Mouse (Mus musculus) MEL (cell line): ENCODE results near the gene Txnrd1. TPM values are rescaled to one million over a fixed set of nuclear protein-coding genes. Genes with fewer than 3 reads are reported as not detected.

Experiments used
- DNase-seq: peaks from one replicate; pipeline ENCODE4 v3.0.0; 2011; ENCODE audit warnings: low read depth, low spot score
- H3K27ac ChIP-seq: 2 replicates; pipeline ENCODE4 v1.5.1; 2012; ENCODE audit warnings: low read depth, mild to moderate bottlenecking, control low read depth, low read length, moderate library complexity; ENCODE audit not compliant: control insufficient read depth
- H3K27me3 ChIP-seq, 2 experiments: fragments of 150-350 bp in 1 of 2; sonication (generic) in 1 of 2; 2 replicates each; pipeline ENCODE4 v1.6.1; 2012; ENCODE audit warnings: low read length in 2 of 2, mild to moderate bottlenecking in 2 of 2, improper control_type of control experiment in 1 of 2, moderate library complexity in 1 of 2; ENCODE audit not compliant: insufficient read depth in 2 of 2, control insufficient read depth in 1 of 2
- H3K36me3 ChIP-seq, 2 experiments: 2 replicates each; pipeline ENCODE4 v1.6.1; 2012 to 2014; ENCODE audit warnings: low read length in 2 of 2, improper control_type of control experiment in 1 of 2, inconsistent platforms in 1 of 2, mild to moderate bottlenecking in 1 of 2; ENCODE audit not compliant: insufficient read depth in 2 of 2, control insufficient read depth in 1 of 2
- H3K4me1 ChIP-seq, 2 experiments: fragments of 150-350 bp in 1 of 2; sonication (generic) in 1 of 2; 2 replicates each; pipeline ENCODE4 v1.6.1; 2012; ENCODE audit warnings: low read length in 2 of 2, improper control_type of control experiment in 1 of 2, mild to moderate bottlenecking in 1 of 2; ENCODE audit not compliant: insufficient read depth in 2 of 2, control insufficient read depth in 1 of 2
- H3K4me3 ChIP-seq, 2 experiments: fragments of 150-350 bp in 1 of 2; sonication (generic) in 1 of 2; 2 replicates each; pipeline ENCODE4 v1.5.1; 2012; ENCODE audit warnings: low read depth in 2 of 2, low read length in 2 of 2, mild to moderate bottlenecking in 2 of 2, moderate library complexity in 2 of 2, control low read depth in 1 of 2, improper control_type of control experiment in 1 of 2; ENCODE audit not compliant: control insufficient read depth in 1 of 2, insufficient read depth in 1 of 2
- H3K79me2 ChIP-seq: 2 replicates; pipeline ENCODE4 v1.6.1; 2012; ENCODE audit warnings: mild to moderate bottlenecking, low read length, moderate library complexity; ENCODE audit not compliant: control insufficient read depth, poor library complexity, insufficient read depth
- H3K9ac ChIP-seq: 2 replicates; pipeline ENCODE4 v1.6.1; 2012; ENCODE audit warnings: low read depth, mild to moderate bottlenecking, control low read depth, low read length, moderate library complexity; ENCODE audit not compliant: control insufficient read depth, poor library complexity, severe bottlenecking
- H3K9me3 ChIP-seq: fragments of 150-350 bp; sonication (generic); replicated peaks from 2 replicates; pipeline ENCODE4 v1.6.1; 2012; ENCODE audit warnings: mild to moderate bottlenecking, low read length, improper control_type of control experiment, moderate library complexity; ENCODE audit not compliant: insufficient read depth
- BHLHE40 ChIP-seq: IDR thresholded peaks from 2 replicates; pipeline ENCODE4 v1.6.1; 2012; ENCODE audit warnings: low read depth, mild to moderate bottlenecking, inconsistent platforms, low read length, improper control_type of control experiment, borderline replicate concordance
- CHD1 ChIP-seq: IDR thresholded peaks from 2 replicates; pipeline ENCODE4 v1.6.1; 2012; ENCODE audit warnings: low read depth, mild to moderate bottlenecking, inconsistent platforms, low read length, improper control_type of control experiment
- CTCF ChIP-seq, 3 experiments: IDR thresholded peaks in 2 of 3; conservative IDR thresholded peaks in 1 of 3; 2 replicates each; pipeline ENCODE4 v1.5.1; 2011 to 2012; ENCODE audit warnings: low read length in 3 of 3, low read depth in 2 of 3, mild to moderate bottlenecking in 2 of 3, improper control_type of control experiment in 1 of 3, inconsistent platforms in 1 of 3, mixed read lengths in 1 of 3, moderate library complexity in 1 of 3; ENCODE audit not compliant: control insufficient read depth in 1 of 3, insufficient read depth in 1 of 3, poor library complexity in 1 of 3, severe bottlenecking in 1 of 3
- ELF1 ChIP-seq: IDR thresholded peaks from 2 replicates; pipeline ENCODE4 v1.6.1; 2014; ENCODE audit warnings: low read depth, mild to moderate bottlenecking, inconsistent platforms, low read length, improper control_type of control experiment, moderate library complexity
- ETS1 ChIP-seq: IDR thresholded peaks from 2 replicates; pipeline ENCODE4 v1.6.1; 2012; ENCODE audit warnings: low read depth, mild to moderate bottlenecking, inconsistent platforms, low read length, improper control_type of control experiment, moderate library complexity
- GATA1 ChIP-seq: IDR thresholded peaks from 2 replicates; pipeline ENCODE4 v1.6.1; 2011; ENCODE audit warnings: low read depth, low read length, improper control_type of control experiment
- JUND ChIP-seq: IDR thresholded peaks from 2 replicates; pipeline ENCODE4 v1.6.1; 2011; ENCODE audit warnings: low read depth, mild to moderate bottlenecking, improper control_type of control experiment, low read length
- MAFK ChIP-seq: IDR thresholded peaks from 2 replicates; pipeline ENCODE4 v1.6.1; 2011; ENCODE audit warnings: low read depth, mild to moderate bottlenecking, low read length, improper control_type of control experiment, borderline replicate concordance
- MAZ ChIP-seq: IDR thresholded peaks from 2 replicates; pipeline ENCODE4 v1.6.1; 2012; ENCODE audit warnings: low read depth, mild to moderate bottlenecking, inconsistent platforms, low read length, improper control_type of control experiment
- MXI1 ChIP-seq: IDR thresholded peaks from 2 replicates; pipeline ENCODE4 v1.6.1; 2011; ENCODE audit warnings: mild to moderate bottlenecking, low read depth, low read length, improper control_type of control experiment
- MYC ChIP-seq: IDR thresholded peaks from 2 replicates; pipeline ENCODE4 v1.6.1; 2011; ENCODE audit warnings: low read depth, mild to moderate bottlenecking, low read length, improper control_type of control experiment, moderate library complexity
- NRF1 ChIP-seq: IDR thresholded peaks from 2 replicates; pipeline ENCODE4 v1.6.1; 2014; ENCODE audit warnings: low read depth, mild to moderate bottlenecking, inconsistent platforms, low read length, improper control_type of control experiment, moderate library complexity; ENCODE audit not compliant: poor library complexity, insufficient read depth, severe bottlenecking
- POLR2AphosphoS2 ChIP-seq: IDR thresholded peaks from 2 replicates; pipeline ENCODE4 v1.6.1; 2011; ENCODE audit warnings: low read length, improper control_type of control experiment
- POLR2AphosphoS5 ChIP-seq: IDR thresholded peaks from 2 replicates; pipeline ENCODE4 v1.6.1; 2012; ENCODE audit warnings: low read depth, borderline replicate concordance, mild to moderate bottlenecking, inconsistent platforms, low read length, moderate library complexity, mixed read lengths
- RAD21 ChIP-seq: IDR thresholded peaks from 2 replicates; pipeline ENCODE4 v1.6.1; 2011; ENCODE audit warnings: mild to moderate bottlenecking, low read depth, low read length, improper control_type of control experiment
- RCOR1 ChIP-seq: IDR thresholded peaks from 2 replicates; pipeline ENCODE4 v1.6.1; 2012; ENCODE audit warnings: low read depth, mild to moderate bottlenecking, inconsistent platforms, low read length, improper control_type of control experiment
- SIN3A ChIP-seq: IDR thresholded peaks from 2 replicates; pipeline ENCODE4 v1.6.1; 2012; ENCODE audit warnings: low read length, improper control_type of control experiment, inconsistent platforms
- SMC3 ChIP-seq: IDR thresholded peaks from 2 replicates; pipeline ENCODE4 v1.6.1; 2011; ENCODE audit warnings: low read depth, low read length, improper control_type of control experiment
- TAL1 ChIP-seq: IDR thresholded peaks from 2 replicates; pipeline ENCODE4 v1.6.1; 2012; ENCODE audit warnings: mild to moderate bottlenecking, inconsistent platforms, low read length, moderate library complexity, mixed read lengths
- TBP ChIP-seq: IDR thresholded peaks from 2 replicates; pipeline ENCODE4 v1.8.0; 2011; ENCODE audit warnings: low read depth, low read length, improper control_type of control experiment
- TCF12 ChIP-seq: IDR thresholded peaks from 2 replicates; pipeline ENCODE4 v1.6.1; 2014; ENCODE audit warnings: low read depth, mild to moderate bottlenecking, inconsistent platforms, low read length, improper control_type of control experiment, moderate library complexity
- ZC3H11A ChIP-seq: IDR thresholded peaks from 2 replicates; pipeline ENCODE4 v1.6.1; 2012; ENCODE audit warnings: low read depth, mild to moderate bottlenecking, inconsistent platforms, low read length, improper control_type of control experiment
- ZKSCAN1 ChIP-seq: IDR thresholded peaks from 2 replicates; pipeline ENCODE4 v1.6.1; 2012; ENCODE audit warnings: low read depth, mild to moderate bottlenecking, inconsistent platforms, low read length, improper control_type of control experiment, moderate library complexity
- ZNF384 ChIP-seq: IDR thresholded peaks from 2 replicates; pipeline ENCODE4 v1.6.1; 2012; ENCODE audit warnings: low read depth, mild to moderate bottlenecking, inconsistent platforms, low read length, improper control_type of control experiment
- polyA plus RNA-seq, 2 experiments: library from polyadenylated mRNA; stranded (reverse) in 1 of 2; unstranded in 1 of 2; fragments of >175 nt in 1 of 2; fragments of >200 nt in 1 of 2; gene quantifications; 2 replicates each; pipeline versions ENCODE4 v1.2.1 to v1.2.4; 2012; ENCODE audit warnings: low replicate concordance in 2 of 2, low read depth in 1 of 2; ENCODE audit not compliant: insufficient read length in 2 of 2, insufficient read depth in 1 of 2, missing spikeins in 1 of 2
- total RNA-seq: library from RNA; depleted of rRNA; stranded (reverse); fragments of 300-350 nt; gene quantifications from 2 replicates; pipeline ENCODE4 v1.2.3, GENCODE M21; 2012

The Txnrd1 gene
- total and polyA plus RNA-seq, 3 experiments: 91.6 to 127 TPM; not detected in 1

DNA sequence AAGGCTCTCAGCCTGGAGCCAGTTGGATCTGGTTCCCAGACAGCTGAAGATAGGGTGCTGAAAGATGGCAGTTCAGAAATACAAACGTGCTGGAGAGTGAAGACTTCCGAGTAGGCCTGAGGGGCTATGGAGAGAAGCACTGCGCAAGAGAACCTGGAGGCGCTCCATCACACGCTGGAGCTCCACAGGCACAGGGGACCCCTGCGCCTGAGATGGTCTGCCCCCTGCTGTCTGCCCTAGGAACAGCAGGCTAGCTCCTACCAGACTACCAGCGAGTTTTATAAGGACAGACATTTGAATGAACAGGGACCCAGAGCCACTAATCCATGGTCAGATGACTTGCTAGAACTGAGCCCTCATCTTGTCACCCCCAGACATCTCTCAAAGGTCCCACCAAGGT lies 67.7 kb downstream of the Txnrd1 start (continued):
- no peak for TF ChIP-seq TBP

DNA sequence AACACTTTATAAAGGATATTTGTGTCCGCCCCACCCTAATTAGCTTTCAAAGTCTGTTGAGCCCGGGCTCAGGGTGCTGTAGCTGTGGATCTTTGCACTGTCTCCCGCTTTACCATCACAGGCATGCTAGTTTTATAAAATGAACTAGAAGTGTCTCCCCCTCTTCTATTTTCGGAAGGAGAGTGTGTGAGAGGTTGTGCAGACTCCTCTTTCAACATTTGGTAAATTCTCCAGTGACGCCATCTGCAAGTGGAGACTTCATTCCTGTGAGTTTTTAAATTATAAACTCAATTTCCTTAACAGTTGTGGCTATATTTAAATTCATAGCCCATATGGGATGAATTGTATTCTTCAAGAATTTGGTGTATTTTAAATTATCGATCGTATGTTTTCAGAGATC lies 74.8 kb downstream of the Txnrd1 start:
- Histone ChIP-seq H3K4me1 (peaks cover 0 to 5% of the 10 kb centered on the region in 2 experiments; a peak in 1 of 4 replicates), H3K4me3 (no peak overlapping the region), H3K9ac (no peak overlapping the region), H3K27me3 (peaks cover 0 to 2% of the 10 kb centered on the region in 2 experiments; a peak in 2 of 4 replicates), H3K79me2 (no peaks in the 10 kb centered on the region), H3K36me3 (peaks cover 0 to 3% of the 10 kb centered on the region in 2 experiments; a peak in 2 of 4 replicates), H3K27ac (no peak overlapping the region), H3K9me3 (no peaks in the 10 kb centered on the region)
- no peak for DNase-seq
- TF ChIP-seq CHD1 (no peak), GATA1 (no peak), ETS1 (no peak), MAZ (no peak), RAD21 (no peak), MAFK (no peak)

DNA sequence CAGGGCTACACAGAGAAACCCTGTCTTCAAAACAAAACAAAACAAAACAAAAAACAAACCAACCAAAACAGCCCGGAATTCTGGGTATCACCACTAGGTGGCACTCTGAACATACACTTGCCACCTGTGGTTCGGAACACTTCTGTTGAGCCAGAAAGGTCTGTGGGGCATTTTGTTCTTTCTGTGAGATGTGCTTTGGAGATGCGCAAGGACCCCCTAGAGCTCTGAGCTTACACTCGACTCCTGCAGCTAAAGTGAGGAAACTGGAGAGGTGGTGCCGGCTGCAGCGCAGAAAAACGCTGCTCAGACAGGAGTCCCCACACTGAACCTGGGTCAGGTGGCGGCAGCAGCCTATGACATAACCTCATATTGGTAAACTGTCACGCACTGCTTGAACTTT lies 75.6 kb downstream of the Txnrd1 start:
- no peak for TF ChIP-seq ZNF384
- TF ChIP-seq NRF1: no peak
- TF ChIP-seq ZC3H11A: peak; percentile 88
- no peak for TF ChIP-seq TAL1
- no peak for TF ChIP-seq BHLHE40
- peak; percentile 84 for TF ChIP-seq SMC3
- peak; percentile 65 to 81 (median 79) for TF ChIP-seq CTCF (IDR thresholded peaks at IDR 0.05 in 2 of 3, conservative IDR thresholded peaks at IDR 0.05 in 1 of 3; ENCODE audit: control insufficient read depth in 1 of 3, insufficient read depth in 1 of 3, low read depth in 2 of 3, low read length in 3 of 3, poor library complexity in 1 of 3, severe bottlenecking in 1 of 3)
- TF ChIP-seq RCOR1: no peak
- no peak for TF ChIP-seq MYC
- no peak for TF ChIP-seq POLR2AphosphoS2
- no peak for TF ChIP-seq TCF12
- TF ChIP-seq RAD21: peak; percentile 88
- no peak for TF ChIP-seq ZKSCAN1
- no peak for TF ChIP-seq JUND
- TF ChIP-seq POLR2AphosphoS5: no peak
- TF ChIP-seq ELF1: no peak
- no peak for TF ChIP-seq SIN3A
- TF ChIP-seq MAZ: 0 out of 2 replicates have a peak, but pooled peaks have one; percentile 7
- TF ChIP-seq MXI1: no peak
- no peak for TF ChIP-seq GATA1
- Histone ChIP-seq H3K4me1 (peaks cover 3 to 11% of the 10 kb centered on the region in 2 experiments; a peak in 3 of 4 replicates), H3K27ac (no peak overlapping the region), H3K79me2 (no peaks in the 10 kb centered on the region), H3K9me3 (no peaks in the 10 kb centered on the region), H3K36me3 (peaks cover 0 to 3% of the 10 kb centered on the region in 2 experiments; a peak in 2 of 4 replicates), H3K4me3 (no peak overlapping the region), H3K27me3 (peaks cover 0 to 2% of the 10 kb centered on the region in 2 experiments; a peak in 2 of 4 replicates), H3K9ac (peak overlapping the region; percentile 22; the same call in 1 of the 2 replicates)
- DNase-seq: peak; percentile 81
